Mouse (Mus musculus): ENCODE measurements around the gene Steap3. TPM values are rescaled to one million over a fixed set of nuclear protein-coding genes. Genes with fewer than 3 reads are reported as not detected.

The Steap3 gene
- total RNA-seq, 2 experiments from 2014 or later: 4.8 to 17.5 TPM

- no peak for ATAC-seq (ENCODE audit: poor library complexity, severe bottlenecking)
Observed at GRCm38 (mm10) chr1:120158474-120159127, 113.9 kb downstream of the Steap3 start.

GRCm38 (mm10) chr1:120155325-120155724 is 117.2 kb downstream of the Steap3 start:
- peak; percentile 74 for ATAC-seq (ENCODE audit: poor library complexity, severe bottlenecking)

- peak; percentile 75 for ATAC-seq (ENCODE audit: poor library complexity, severe bottlenecking)
Observed at GRCm38 (mm10) chr1:120154232-120154631, 118.3 kb downstream of the Steap3 start.

GRCm38 (mm10) chr1:120146994-120147393 is 125.5 kb downstream of the Steap3 start:
- peak; percentile 42; the same call in 1 of the 2 replicates for ATAC-seq (ENCODE audit: poor library complexity, severe bottlenecking)

GRCm38 (mm10) chr1:120145527-120146216 is 126.8 kb downstream of the Steap3 start:
- no peak for ATAC-seq (ENCODE audit: poor library complexity, severe bottlenecking)

GRCm38 (mm10) chr1:120142551-120142950 is 130.0 kb downstream of the Steap3 start:
- ATAC-seq (ENCODE audit: poor library complexity, severe bottlenecking): no peak

Other genes with a start within 250 kb of the Steap3 start
- gene Tmem37, start 198.6 kb downstream of the Steap3 start, total RNA-seq (2015): 1.0 TPM in 1 of 2 replicates, not detected in the other
- not detected in 2 replicates for gene Tmem37, start 198.6 kb downstream of the Steap3 start, total RNA-seq (2017)
- 379 and 411 TPM in 2 replicates for gene Dbi, start 151.6 kb downstream of the Steap3 start, total RNA-seq (2015)
- gene Dbi, start 151.6 kb downstream of the Steap3 start, total RNA-seq (2017): 330 and 438 TPM in 2 replicates
- 6.0 and 11.7 TPM in 2 replicates for gene 3110009E18Rik, start 151.5 kb downstream of the Steap3 start, total RNA-seq (2015)
- gene 3110009E18Rik, start 151.5 kb downstream of the Steap3 start, total RNA-seq (2017): 8.3 and 10.8 TPM in 2 replicates
- not detected in 2 replicates for gene C1ql2, start 67.9 kb upstream of the Steap3 start, total RNA-seq (2015)
- not detected in 2 replicates for gene C1ql2, start 67.9 kb upstream of the Steap3 start, total RNA-seq (2017)
- not detected in 2 replicates for gene Marco, start 232.3 kb upstream of the Steap3 start, total RNA-seq (2015)
- not detected in 2 replicates for gene Marco, start 232.3 kb upstream of the Steap3 start, total RNA-seq (2017)